Mouse (Mus musculus) CH12.LX (cell line): Measurements from ENCODE around the gene Pip5kl1. TPM values are rescaled to one million over a fixed set of nuclear protein-coding genes. Genes with fewer than 3 reads are reported as not detected.

Experiments
- DNase-seq: peaks from one replicate; pipeline ENCODE4 v3.0.0-alpha.2; 2013; ENCODE audit errors: extremely low read depth
- H3K27ac ChIP-seq: 2 replicates; pipeline ENCODE4 v1.5.1; 2012; ENCODE audit warnings: low read depth, mild to moderate bottlenecking, control low read depth, moderate library complexity; ENCODE audit not compliant: insufficient read depth
- H3K27me3 ChIP-seq: replicated peaks from 2 replicates; pipeline ENCODE3; 2012; ENCODE audit warnings: inconsistent platforms
- H3K36me3 ChIP-seq, 2 experiments: replicated peaks in 1 of 2; 2 replicates each; pipeline versions ENCODE3 to v1.6.1; 2012; ENCODE audit warnings: inconsistent platforms in 1 of 2, low read length in 1 of 2, mild to moderate bottlenecking in 1 of 2, mixed read lengths in 1 of 2, moderate library complexity in 1 of 2; ENCODE audit not compliant: control insufficient read depth in 1 of 2, insufficient read depth in 1 of 2
- H3K4me1 ChIP-seq, 2 experiments: 2 replicates each; pipeline ENCODE4 v1.6.1; 2012; ENCODE audit warnings: inconsistent platforms in 1 of 2, moderate library complexity in 1 of 2; ENCODE audit not compliant: insufficient read depth in 2 of 2, control insufficient read depth in 1 of 2
- H3K4me2 ChIP-seq: 2 replicates; pipeline ENCODE4 v1.6.1; 2012; ENCODE audit warnings: low read depth, mild to moderate bottlenecking, control low read depth; ENCODE audit not compliant: poor library complexity, insufficient read depth, severe bottlenecking
- H3K4me3 ChIP-seq, 3 experiments: fragments of 150-350 bp in 1 of 3; sonication (generic) in 1 of 3; replicated peaks in 1 of 3; 2 replicates each; pipeline versions ENCODE3 to v1.5.1; 2011 to 2012; ENCODE audit warnings: low read depth in 2 of 3, low read length in 2 of 3, mild to moderate bottlenecking in 2 of 3, moderate library complexity in 2 of 3, control low read depth in 1 of 3, improper control_type of control experiment in 1 of 3, inconsistent platforms in 1 of 3, mixed read lengths in 1 of 3; ENCODE audit not compliant: poor library complexity in 1 of 3
- H3K79me2 ChIP-seq: replicated peaks from 2 replicates; pipeline ENCODE4 v1.6.1; 2012; ENCODE audit warnings: mild to moderate bottlenecking, moderate library complexity; ENCODE audit not compliant: control insufficient read depth, poor library complexity, insufficient read depth, severe bottlenecking; ENCODE audit errors: extremely low read depth
- H3K9ac ChIP-seq: 2 replicates; pipeline ENCODE4 v1.6.1; 2012; ENCODE audit warnings: low read depth, mild to moderate bottlenecking, control low read depth, moderate library complexity; ENCODE audit not compliant: insufficient read depth
- H3K9me3 ChIP-seq: replicated peaks from 2 replicates; pipeline ENCODE3; 2012; ENCODE audit warnings: low read length, inconsistent platforms, mixed read lengths
- BHLHE40 ChIP-seq: IDR thresholded peaks from 2 replicates; pipeline ENCODE4 v1.6.1; 2011; ENCODE audit warnings: mild to moderate bottlenecking, low read depth, low read length, improper control_type of control experiment
- CHD1 ChIP-seq: IDR thresholded peaks from 2 replicates; pipeline ENCODE4 v1.6.1; 2012; ENCODE audit warnings: low read depth, low read length, improper control_type of control experiment, inconsistent platforms
- CHD2 ChIP-seq: IDR thresholded peaks from 2 replicates; pipeline ENCODE4 v1.6.1; 2011; ENCODE audit warnings: low read length, improper control_type of control experiment
- CTCF ChIP-seq, 2 experiments: IDR thresholded peaks in 1 of 2; conservative IDR thresholded peaks in 1 of 2; 2 replicates each; pipeline ENCODE4 v1.5.1; 2011 to 2012; ENCODE audit warnings: low read depth in 2 of 2, low read length in 2 of 2, improper control_type of control experiment in 1 of 2, inconsistent platforms in 1 of 2, mild to moderate bottlenecking in 1 of 2, moderate library complexity in 1 of 2
- E2F4 ChIP-seq: IDR thresholded peaks from 2 replicates; pipeline ENCODE4 v1.6.1; 2011; ENCODE audit warnings: low read depth, low read length, improper control_type of control experiment; ENCODE audit not compliant: insufficient replicate concordance
- ELF1 ChIP-seq: IDR thresholded peaks from 2 replicates; pipeline ENCODE4 v1.6.1; 2014; ENCODE audit warnings: low read depth, mild to moderate bottlenecking, inconsistent platforms, low read length, improper control_type of control experiment
- GABPA ChIP-seq: IDR thresholded peaks from 2 replicates; pipeline ENCODE4 v1.6.1; 2012; ENCODE audit warnings: low read depth, low read length, improper control_type of control experiment, inconsistent platforms; ENCODE audit not compliant: insufficient replicate concordance
- IRF4 ChIP-seq: IDR thresholded peaks from 2 replicates; pipeline ENCODE4 v1.6.1; 2014; ENCODE audit warnings: low read depth, mild to moderate bottlenecking, inconsistent platforms, low read length, improper control_type of control experiment
- JUN ChIP-seq: IDR thresholded peaks from 2 replicates; pipeline ENCODE4 v1.6.1; 2011; ENCODE audit warnings: low read depth, mild to moderate bottlenecking, low read length, improper control_type of control experiment, moderate library complexity; ENCODE audit not compliant: insufficient read depth
- JUND ChIP-seq: conservative IDR thresholded peaks from 2 replicates; pipeline ENCODE4 v1.6.1; 2011; ENCODE audit warnings: low read depth, low read length, improper control_type of control experiment
- KAT2A ChIP-seq: IDR thresholded peaks from 2 replicates; pipeline ENCODE4 v1.6.1; 2012; ENCODE audit warnings: low read length, improper control_type of control experiment, inconsistent platforms; ENCODE audit not compliant: insufficient replicate concordance
- MAFK ChIP-seq: IDR thresholded peaks from 2 replicates; pipeline ENCODE4 v1.6.1; 2011; ENCODE audit warnings: low read length, improper control_type of control experiment; ENCODE audit not compliant: insufficient replicate concordance
- MAX ChIP-seq: IDR thresholded peaks from 2 replicates; pipeline ENCODE4 v1.6.1; 2011; ENCODE audit warnings: low read length, improper control_type of control experiment
- MAZ ChIP-seq: IDR thresholded peaks from 2 replicates; pipeline ENCODE4 v1.6.1; 2012; ENCODE audit warnings: low read depth, mild to moderate bottlenecking, inconsistent platforms, low read length, improper control_type of control experiment, moderate library complexity
- MEF2A ChIP-seq: IDR thresholded peaks from 2 replicates; pipeline ENCODE4 v1.6.1; 2014; ENCODE audit warnings: low read depth, mild to moderate bottlenecking, inconsistent platforms, low read length, improper control_type of control experiment, borderline replicate concordance
- MXI1 ChIP-seq: IDR thresholded peaks from 2 replicates; pipeline ENCODE4 v1.6.1; 2011; ENCODE audit warnings: mild to moderate bottlenecking, low read depth, low read length, improper control_type of control experiment
- MYC ChIP-seq: IDR thresholded peaks from 2 replicates; pipeline ENCODE4 v1.6.1; 2011; ENCODE audit warnings: low read depth, mild to moderate bottlenecking, improper control_type of control experiment, low read length
- NRF1 ChIP-seq: IDR thresholded peaks from 2 replicates; pipeline ENCODE4 v1.6.1; 2014; ENCODE audit warnings: low read depth, mild to moderate bottlenecking, inconsistent platforms, low read length, improper control_type of control experiment, moderate library complexity
- PAX5 ChIP-seq: IDR thresholded peaks from 2 replicates; pipeline ENCODE4 v1.6.1; 2012; ENCODE audit warnings: low read length, inconsistent platforms, mixed read lengths
- POLR2AphosphoS2 ChIP-seq: IDR thresholded peaks from 2 replicates; pipeline ENCODE4 v1.6.1; 2011; ENCODE audit warnings: low read depth, low read length, improper control_type of control experiment
- RAD21 ChIP-seq: IDR thresholded peaks from 2 replicates; pipeline ENCODE4 v1.6.1; 2011; ENCODE audit warnings: low read depth, mild to moderate bottlenecking, low read length, improper control_type of control experiment, moderate library complexity
- SIN3A ChIP-seq: IDR thresholded peaks from 2 replicates; pipeline ENCODE4 v1.6.1; 2012; ENCODE audit warnings: low read length, improper control_type of control experiment, inconsistent platforms
- TCF12 ChIP-seq: IDR thresholded peaks from 2 replicates; pipeline ENCODE4 v1.6.1; 2014; ENCODE audit warnings: low read depth, mild to moderate bottlenecking, inconsistent platforms, low read length, improper control_type of control experiment
- USF2 ChIP-seq: conservative IDR thresholded peaks from 2 replicates; pipeline ENCODE4 v1.6.1; 2011; ENCODE audit warnings: low read depth, low read length, improper control_type of control experiment
- ZC3H11A ChIP-seq: IDR thresholded peaks from 2 replicates; pipeline ENCODE4 v1.6.1; 2012; ENCODE audit warnings: low read depth, mild to moderate bottlenecking, inconsistent platforms, low read length, improper control_type of control experiment
- ZNF384 ChIP-seq: IDR thresholded peaks from 2 replicates; pipeline ENCODE4 v1.6.1; 2012; ENCODE audit warnings: low read depth, low read length, improper control_type of control experiment, inconsistent platforms
- dilution Hi-C: fragments of 300-500 bp; cut with MboI; formaldehyde crosslinking; loops from 2 replicates; pipeline ENCODE4 v1.14.3; 2020; ENCODE audit warnings: low sequenced_read_pairs; ENCODE audit not compliant: extremely low pct_unique_long_range_greater_than_20kb, extremely low pct_ligation_motif_present
- in situ Hi-C: fragments of 300-500 bp; cut with MboI; formaldehyde crosslinking; loops from 3 replicates; pipeline ENCODE4 v1.14.3; 2019; ENCODE audit warnings: low sequenced_read_pairs, low pct_ligation_motif_present, low pct_unique_long_range_greater_than_20kb, mixed read lengths
- polyA plus RNA-seq: library from polyadenylated mRNA; unstranded; fragments of >175 nt; gene quantifications from 2 replicates; pipeline ENCODE4 v1.2.1, GENCODE M21; 2012; ENCODE audit warnings: low read depth; ENCODE audit not compliant: insufficient read length
- total RNA-seq, 2 experiments: library from RNA; depleted of rRNA; stranded (reverse); fragments of 300-350 nt in 1 of 2; fragments of >200 nt in 1 of 2; gene quantifications; 2 replicates each; pipeline ENCODE4 v1.2.3; 2012 to 2014

Gene Pip5kl1
- total RNA-seq (2012; rRNA removed) (0.64 and 1.3 TPM in 2 replicates), total RNA-seq (2014; rRNA removed) (0.28 TPM in 1 of 2 replicates, not detected in the other), polyA plus RNA-seq (0.57 and 0.82 TPM in 2 replicates)

- TF ChIP-seq NRF1, result no peak
- TF ChIP-seq ZC3H11A, result no peak
- TF ChIP-seq TCF12, result no peak
- TF ChIP-seq MYC, result no peak
- TF ChIP-seq RAD21, result no peak
- no peak for TF ChIP-seq CHD1
- no peak for TF ChIP-seq USF2
- TF ChIP-seq POLR2AphosphoS2, result no peak; the same call in 1 of the 2 replicates
- no peak for TF ChIP-seq IRF4
- no peak for TF ChIP-seq JUND
- TF ChIP-seq ELF1, result no peak
- TF ChIP-seq CTCF (conservative IDR thresholded peaks at IDR 0.05 in 1 of 2, IDR thresholded peaks at IDR 0.05 in 1 of 2; ENCODE audit: low read depth in 2 of 2, low read length in 2 of 2), result no peak
- TF ChIP-seq BHLHE40, result no peak
- TF ChIP-seq E2F4, result no peak
- TF ChIP-seq KAT2A, result no peak
- no peak within 1 kb of the TSS for H3K9ac ChIP-seq
- no peaks in the 10 kb centered on the region for H3K9me3 ChIP-seq
- DNase-seq, result no peak
- dilution Hi-C loops, result no loop called here
- in situ Hi-C loops, result loop anchor here (25.0 kb wide), 1 partner anchor 437 kb away; no protein-coding TSS in a partner anchor
- H3K79me2 ChIP-seq, result peaks cover 16% of the 10 kb centered on the region
- no peak within 1 kb of the TSS for H3K4me3 ChIP-seq
- peaks cover 11 to 49% of the 10 kb centered on the region in 2 experiments for H3K36me3 ChIP-seq
- peaks cover 3 to 35% of the 10 kb centered on the region in 2 experiments for H3K4me1 ChIP-seq
- no peak within 1 kb of the TSS for H3K27ac ChIP-seq
- no peak within 1 kb of the TSS for H3K4me2 ChIP-seq
- H3K27me3 ChIP-seq, result no peaks in the 10 kb centered on the region
Observed at GRCm38 (mm10) chr2:32574497-32574896, at the start of gene Pip5kl1. TSS of gene Pip5kl1 (plus strand) at chr2:32574797.

- Histone ChIP-seq H3K79me2 (no peaks in the 10 kb centered on the region), H3K4me2 (no peak overlapping the region), H3K4me1 (peaks cover 3 to 30% of the 10 kb centered on the region in 2 experiments; a peak in 3 of 4 replicates), H3K4me3 (no peak overlapping the region), H3K9ac (no peak overlapping the region), H3K27ac (no peak overlapping the region), H3K9me3 (no peaks in the 10 kb centered on the region), H3K27me3 (no peaks in the 10 kb centered on the region), H3K36me3 (no peaks in the 10 kb centered on the region)
- DNase-seq, result no peak
- no peak for TF ChIP-seq PAX5
- no peak for TF ChIP-seq JUND
- no peak for TF ChIP-seq GABPA
- TF ChIP-seq MEF2A, result no peak
- no peak for TF ChIP-seq JUN
- TF ChIP-seq BHLHE40, result no peak
- no peak for TF ChIP-seq MAX
- no peak for TF ChIP-seq NRF1
- TF ChIP-seq CHD2, result no peak
- no peak for TF ChIP-seq SIN3A
- no peak for TF ChIP-seq POLR2AphosphoS2
- no peak for TF ChIP-seq ZNF384
- no peak for TF ChIP-seq TCF12
- TF ChIP-seq MXI1, result no peak
- no peak for TF ChIP-seq MAZ
- no peak for TF ChIP-seq USF2
- TF ChIP-seq RAD21, result no peak
- TF ChIP-seq CHD1, result no peak
- no peak for TF ChIP-seq MYC
- TF ChIP-seq MAFK, result no peak
- in situ Hi-C loops (no loop called here), dilution Hi-C loops (no loop called here)
Observed at GRCm38 (mm10) chr2:32525816-32526215, 48.8 kb upstream of the Pip5kl1 start.
